Mouse (Mus musculus) right cerebral cortex, postnatal 36 days (tissue): ENCODE data around the gene Rreb1.

Experiments used
- DNase-seq, 2 experiments: peaks; one replicate each; pipeline ENCODE4 v3.0.0; 2022; ENCODE audit warnings: low spot score in 2 of 2, mixed read lengths in 1 of 2

The Rreb1 gene

GRCm38 (mm10) chr13:37912591-37913467 is 134.6 kb downstream of the Rreb1 start:
- no peak for DNase-seq

DNA sequence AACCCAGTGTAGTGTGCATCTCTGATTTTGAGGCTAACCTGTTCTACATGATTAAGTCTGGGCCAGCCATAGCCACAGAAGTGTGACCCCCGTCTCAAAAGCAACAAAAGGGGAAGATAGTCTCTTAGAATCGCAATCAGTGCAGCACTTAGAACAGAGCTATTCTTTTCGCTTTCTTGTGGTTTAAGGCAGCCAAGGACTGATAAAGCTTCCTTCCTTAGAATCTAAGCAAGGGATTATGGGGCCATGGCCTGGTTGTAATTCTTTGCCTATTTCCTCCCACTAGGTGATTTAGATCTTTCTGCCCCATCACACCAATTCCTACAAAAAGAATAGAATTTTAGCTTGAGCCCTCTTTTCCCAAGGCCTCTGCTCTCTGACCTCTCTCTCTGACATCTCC is 135.8 kb downstream of the Rreb1 start:
- no peak for DNase-seq

DNA sequence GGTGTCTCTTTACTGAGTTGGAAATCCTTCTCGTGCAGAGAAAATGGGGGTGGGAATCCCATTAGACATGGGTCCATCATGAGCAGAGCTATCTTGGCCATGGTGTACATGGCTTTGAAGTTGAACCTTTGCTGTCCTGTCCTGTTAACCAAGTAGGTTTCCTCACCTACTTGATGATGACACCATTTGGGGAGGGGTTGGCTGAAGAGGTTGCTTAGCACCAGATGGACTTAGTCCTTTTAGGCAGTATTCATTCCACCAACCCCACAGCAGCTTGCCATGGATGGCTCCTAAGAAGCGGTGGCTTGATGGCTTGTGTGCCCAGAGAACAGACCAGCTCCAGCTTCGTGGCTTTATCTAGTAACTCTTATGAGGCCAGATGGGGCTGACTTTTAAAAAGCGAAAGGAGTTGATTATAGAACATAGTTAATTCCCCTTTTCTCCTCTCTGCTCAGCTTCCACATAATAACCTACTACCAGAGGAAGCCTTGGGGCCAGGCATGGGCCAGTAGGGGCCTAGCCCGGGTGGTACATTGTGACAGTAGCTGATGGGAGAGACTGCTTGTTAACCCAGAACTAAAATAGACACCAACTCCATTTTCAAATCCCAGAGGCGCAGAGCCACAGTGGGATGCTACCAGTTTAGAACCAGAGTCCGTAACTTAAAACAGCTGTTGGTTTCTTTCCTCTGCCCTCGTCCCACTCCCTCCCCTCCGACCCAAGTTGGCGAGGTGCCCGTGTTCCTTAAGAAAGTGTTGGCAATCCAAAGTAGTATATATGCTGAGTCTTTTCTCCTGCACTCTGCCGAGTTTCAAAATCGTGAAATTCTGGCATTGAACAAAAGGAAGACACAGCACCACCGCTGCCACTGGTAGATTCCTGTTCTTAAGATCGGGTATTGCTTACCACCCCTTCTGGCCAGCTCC is 140.4 kb downstream of the Rreb1 start:
- DNase-seq = no peak

DNA sequence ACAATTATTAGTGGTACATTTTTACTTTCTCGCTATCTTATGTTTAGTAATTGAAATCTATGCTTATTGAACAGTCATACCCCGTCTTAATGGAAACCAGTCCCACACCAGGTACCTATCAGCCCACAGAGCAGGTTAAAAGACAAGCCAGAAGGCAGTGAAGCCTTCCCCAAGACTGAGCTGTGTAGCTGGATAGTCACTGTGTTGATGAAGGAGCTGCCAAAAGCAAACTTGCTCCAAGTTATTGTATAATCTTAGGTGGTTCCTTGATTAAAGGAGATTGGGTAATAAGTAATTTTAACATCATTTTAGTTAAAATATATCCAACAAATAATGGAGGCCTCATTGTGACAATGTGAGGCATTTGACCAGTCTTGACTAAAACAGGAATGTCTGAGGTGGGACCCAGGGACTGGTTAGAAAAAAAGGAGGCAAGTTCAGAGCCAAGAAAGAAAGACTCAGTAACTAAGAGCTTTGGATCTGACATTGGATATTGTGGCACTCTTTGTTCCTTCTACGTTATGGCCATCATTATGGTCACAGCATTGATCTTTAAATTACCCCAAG is 141.6 kb downstream of the Rreb1 start:
- no peak for DNase-seq

DNA sequence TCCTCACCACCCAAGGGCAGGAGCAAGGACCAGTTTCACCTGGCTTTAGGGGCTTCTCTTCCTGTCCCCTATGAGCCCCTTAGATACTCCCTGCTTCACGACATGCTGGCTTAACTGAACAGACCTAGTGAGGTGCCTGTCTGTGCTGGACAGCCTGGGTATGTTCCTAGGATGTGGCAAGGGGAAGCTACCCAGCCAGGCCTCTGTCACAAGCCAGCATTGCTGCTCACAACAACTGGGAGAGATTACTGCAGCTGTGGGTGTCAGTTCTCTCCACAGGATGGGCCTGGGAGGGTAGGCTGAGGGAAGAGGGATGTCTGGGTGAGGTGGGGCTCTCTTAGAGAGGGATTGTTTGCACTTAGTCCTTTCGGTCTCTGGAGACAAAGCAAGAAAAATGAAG is 142.5 kb downstream of the Rreb1 start:
- no peak for DNase-seq

GRCm38 (mm10) chr13:37923091-37923490 is 144.9 kb downstream of the Rreb1 start:
- no peak for DNase-seq

DNA sequence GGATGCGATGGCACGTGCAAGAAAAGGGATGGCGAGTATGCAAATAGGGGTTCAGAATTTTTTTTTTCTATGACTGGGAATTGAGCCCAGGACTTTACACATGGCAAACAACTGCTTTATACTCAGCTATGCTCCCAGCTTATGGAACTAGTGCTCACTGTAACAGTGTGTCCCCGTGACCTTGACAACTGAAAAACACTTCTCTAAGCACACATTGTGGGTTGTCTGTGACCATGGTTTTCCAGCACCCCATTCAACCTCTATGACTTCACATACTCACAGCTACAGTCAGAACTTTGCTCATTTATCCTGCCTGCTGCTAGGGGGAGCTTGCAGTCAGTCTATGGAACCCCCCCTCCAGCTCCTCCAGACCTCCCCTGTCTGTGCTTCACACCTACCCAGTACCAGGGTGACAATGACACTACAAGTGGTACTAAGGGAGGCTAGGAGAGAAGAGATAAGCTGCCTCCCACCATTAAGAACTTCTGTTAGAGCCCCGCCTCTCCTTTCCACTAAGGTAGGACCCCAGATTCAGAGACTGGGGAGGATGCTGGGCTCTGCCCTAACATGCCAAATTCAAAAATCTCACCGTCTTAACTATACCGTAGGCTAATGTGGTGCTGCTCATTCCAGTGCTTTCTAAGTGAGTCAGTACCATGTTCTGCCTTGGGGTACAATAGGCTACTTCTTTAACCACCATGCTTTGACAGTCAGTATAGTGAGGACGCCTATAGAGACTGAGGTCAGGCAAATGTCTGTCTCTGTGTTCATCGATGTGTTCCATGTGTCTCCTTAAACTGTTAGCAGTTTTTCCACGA is 145.7 kb downstream of the Rreb1 start:
- DNase-seq = no peak

- DNase-seq = no peak
Observed at GRCm38 (mm10) chr13:37924461-37924948, 146.3 kb downstream of the Rreb1 start.

DNA sequence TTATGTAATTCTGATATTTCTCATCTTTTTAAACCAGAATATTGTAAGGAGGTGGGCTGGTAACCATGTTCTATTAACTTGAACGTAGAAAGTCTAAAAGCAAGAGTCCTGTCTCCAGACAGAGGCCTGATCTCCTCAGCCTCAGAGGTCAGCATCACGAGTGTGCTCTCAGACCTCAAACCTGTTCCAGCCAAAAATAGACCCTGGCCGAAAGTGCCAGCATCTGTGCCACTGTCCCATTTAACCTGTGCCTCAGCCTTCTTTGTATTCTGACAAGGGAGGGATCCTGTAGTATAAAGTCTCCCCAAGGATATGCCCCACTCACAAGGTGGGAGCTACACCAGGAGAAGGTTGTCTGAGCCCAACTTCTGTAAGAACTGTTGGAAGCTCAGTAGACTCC is 148.2 kb downstream of the Rreb1 start:
- DNase-seq = no peak

- no peak for DNase-seq
Observed at GRCm38 (mm10) chr13:37929532-37929931, 151.3 kb downstream of the Rreb1 start.

DNA sequence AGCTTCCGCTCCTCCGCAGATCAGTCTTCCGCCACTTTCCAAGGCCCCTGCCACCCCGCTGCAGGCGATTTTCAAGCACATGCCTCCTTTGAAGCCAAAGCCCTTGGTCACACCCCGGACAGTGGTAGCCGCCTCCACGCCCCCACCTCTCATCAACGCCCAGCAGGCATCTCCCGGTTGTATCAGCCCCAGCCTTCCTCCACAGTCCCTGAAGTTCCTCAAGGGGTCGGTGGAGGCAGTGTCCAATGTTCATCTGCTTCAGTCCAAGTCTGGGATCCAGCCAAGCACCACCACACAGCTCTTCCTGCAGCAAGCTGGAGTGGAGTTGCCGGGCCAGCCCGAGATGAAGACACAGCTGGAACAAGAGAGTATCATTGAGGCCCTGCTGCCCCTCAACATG is 151.9 kb downstream of the Rreb1 start:
- DNase-seq = no peak

DNA sequence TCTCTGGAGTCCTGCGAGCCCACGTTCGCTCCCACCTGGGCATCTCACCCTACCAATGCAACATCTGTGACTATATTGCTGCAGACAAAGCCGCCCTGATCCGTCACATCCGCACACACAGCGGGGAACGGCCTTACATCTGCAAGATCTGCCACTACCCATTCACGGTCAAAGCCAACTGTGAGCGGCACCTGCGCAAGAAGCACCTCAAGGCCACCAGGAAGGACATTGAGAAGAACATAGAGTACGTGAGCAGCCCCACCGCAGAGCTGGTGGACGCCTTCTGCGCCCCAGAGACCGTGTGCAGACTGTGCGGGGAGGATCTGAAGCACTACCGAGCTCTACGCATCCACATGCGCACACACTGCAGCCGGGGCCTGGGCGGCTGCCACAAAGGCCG is 152.4 kb downstream of the Rreb1 start:
- no peak for DNase-seq

- DNase-seq = no peak
Observed at GRCm38 (mm10) chr13:37931210-37931922, 153.2 kb downstream of the Rreb1 start.

- no peak for DNase-seq
Observed at GRCm38 (mm10) chr13:37934075-37934474, 155.9 kb downstream of the Rreb1 start.

DNA sequence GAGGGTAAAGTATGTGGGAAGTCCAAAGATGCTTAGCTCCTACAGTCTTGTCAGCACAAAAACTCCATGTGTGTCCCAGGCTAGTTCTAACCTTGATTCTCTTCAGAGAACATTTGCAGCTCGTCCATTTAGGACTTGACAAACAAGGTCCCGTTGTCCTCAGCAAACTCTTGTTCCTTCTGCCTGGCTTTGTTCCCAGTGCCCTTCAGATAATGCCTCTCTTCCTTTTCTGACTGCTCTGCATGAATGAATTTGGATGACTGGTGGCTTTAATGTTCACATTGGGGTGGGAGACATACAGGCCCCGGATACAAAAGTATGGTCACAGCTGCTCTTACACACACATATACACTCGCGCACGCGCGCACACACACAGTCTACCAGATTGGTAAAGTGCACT is 156.7 kb downstream of the Rreb1 start:
- no peak for DNase-seq

- no peak for DNase-seq
Observed at GRCm38 (mm10) chr13:37936351-37936750, 158.2 kb downstream of the Rreb1 start.

- DNase-seq = no peak
Observed at GRCm38 (mm10) chr13:37940167-37940566, 162.0 kb downstream of the Rreb1 start.

- DNase-seq = no peak
Observed at GRCm38 (mm10) chr13:37940649-37941048, 162.4 kb downstream of the Rreb1 start.

GRCm38 (mm10) chr13:37941138-37941645 is 163.0 kb downstream of the Rreb1 start:
- DNase-seq = no peak
